Mouse (Mus musculus) bone marrow macrophage, adult 2 months (primary cell): Measurements from ENCODE around the gene Nmnat3.

ENCODE experiments used
- CTCF ChIP-seq: IDR thresholded peaks from 2 replicates; pipeline ENCODE4 v1.5.1; 2012; ENCODE audit warnings: low read depth, mild to moderate bottlenecking, low read length, moderate library complexity
- POLR2A ChIP-seq: IDR thresholded peaks from 2 replicates; pipeline ENCODE4 v1.6.1; 2012; ENCODE audit warnings: mild to moderate bottlenecking, low read depth, low read length, borderline replicate concordance

- TF ChIP-seq CTCF (no peak), POLR2A (no peak)
Measured at GRCm38 (mm10) chr9:98299235-98299634, 12.0 kb downstream of the Nmnat3 start.
